Mouse (Mus musculus) myocyte (in vitro differentiated cells): Measurements from ENCODE around the gene Numa1.

Experiments
- CEBPB ChIP-seq: IDR thresholded peaks from 2 replicates; pipeline ENCODE4 v1.6.1; 2011; ENCODE audit warnings: mild to moderate bottlenecking, moderate library complexity; ENCODE audit not compliant: poor library complexity, insufficient read depth, severe bottlenecking
- MYOD1 ChIP-seq, 3 experiments: IDR thresholded peaks; one replicate each; pipeline ENCODE4 v1.6.1; 2011; ENCODE audit warnings: control low read depth in 2 of 3, low read depth in 2 of 3, mild to moderate bottlenecking in 2 of 3, moderate library complexity in 1 of 3; ENCODE audit not compliant: insufficient read length in 2 of 3, control insufficient read depth in 1 of 3
- MYOG ChIP-seq, 3 experiments: IDR thresholded peaks; one replicate each; pipeline ENCODE4 v1.6.1; 2011; ENCODE audit warnings: control low read depth in 2 of 3, low read depth in 2 of 3, mild to moderate bottlenecking in 2 of 3; ENCODE audit not compliant: insufficient read length in 2 of 3, control insufficient read depth in 1 of 3, insufficient read depth in 1 of 3
- POLR2A ChIP-seq: IDR thresholded peaks from one replicate; pipeline ENCODE4 v1.6.1; 2011; ENCODE audit warnings: low read depth, mild to moderate bottlenecking, control low read depth, moderate library complexity; ENCODE audit not compliant: insufficient read length
- POLR2AphosphoS2 ChIP-seq: IDR thresholded peaks from one replicate; pipeline ENCODE4 v1.6.1; 2011; ENCODE audit warnings: low read depth, control low read depth; ENCODE audit not compliant: insufficient read length
- REST ChIP-seq: IDR thresholded peaks from one replicate; pipeline ENCODE4 v1.6.1; 2011; ENCODE audit warnings: mild to moderate bottlenecking, control low read depth, moderate library complexity; ENCODE audit not compliant: insufficient read depth, insufficient read length
- SRF ChIP-seq: IDR thresholded peaks from one replicate; pipeline ENCODE4 v1.6.1; 2011; ENCODE audit warnings: low read depth; ENCODE audit not compliant: control insufficient read depth, insufficient read length
- TCF12 ChIP-seq: IDR thresholded peaks from one replicate; pipeline ENCODE4 v1.6.1; 2011; ENCODE audit warnings: mild to moderate bottlenecking, control low read depth; ENCODE audit not compliant: poor library complexity, insufficient read depth, severe bottlenecking
- TCF3 ChIP-seq: IDR thresholded peaks from one replicate; pipeline ENCODE4 v1.6.1; 2011; ENCODE audit warnings: low read depth, control low read depth; ENCODE audit not compliant: insufficient read length
- USF1 ChIP-seq: IDR thresholded peaks from one replicate; pipeline ENCODE4 v1.6.1; 2011; ENCODE audit warnings: low read depth, mild to moderate bottlenecking, control low read depth, moderate library complexity

DNA sequence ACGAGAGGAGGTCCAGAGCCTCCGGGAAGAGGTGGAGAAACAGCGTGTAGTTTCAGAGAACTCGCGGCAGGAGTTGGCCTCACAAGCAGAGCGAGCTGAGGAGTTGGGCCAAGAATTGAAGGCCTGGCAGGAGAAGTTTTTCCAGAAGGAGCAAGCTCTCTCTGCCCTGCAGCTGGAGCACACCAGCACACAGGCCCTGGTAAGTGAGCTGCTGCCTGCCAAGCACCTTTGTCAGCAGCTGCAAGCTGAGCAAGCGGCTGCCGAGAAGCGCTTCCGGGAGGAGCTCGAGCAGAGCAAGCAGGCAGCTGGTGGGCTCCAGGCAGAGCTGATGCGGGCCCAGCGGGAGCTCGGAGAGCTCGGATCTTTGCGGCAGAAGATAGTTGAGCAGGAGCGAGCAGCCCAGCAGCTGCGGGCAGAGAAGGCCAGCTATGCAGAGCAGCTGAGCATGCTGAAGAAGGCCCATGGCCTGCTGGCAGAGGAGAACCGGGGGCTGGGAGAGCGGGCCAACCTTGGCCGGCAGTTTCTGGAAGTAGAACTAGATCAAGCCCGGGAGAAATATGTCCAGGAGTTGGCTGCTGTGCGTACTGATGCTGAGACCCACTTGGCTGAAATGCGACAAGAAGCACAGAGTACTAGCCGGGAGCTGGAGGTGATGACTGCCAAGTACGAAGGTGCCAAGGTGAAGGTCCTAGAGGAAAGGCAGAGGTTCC is 67.2 kb downstream of the Numa1 start:
- TF ChIP-seq TCF12, result no peak
- no peak for TF ChIP-seq POLR2A
- no peak for TF ChIP-seq USF1
- no peak for TF ChIP-seq POLR2AphosphoS2
- no peak for TF ChIP-seq REST
- TF ChIP-seq MYOD1 (IDR thresholded peaks at IDR 0.05; ENCODE audit: control insufficient read depth in 1 of 3, insufficient read length in 2 of 3, low read depth in 2 of 3), result peak in 1 of 3 experiments; percentile 1
- no peak for TF ChIP-seq SRF
- no peak for TF ChIP-seq CEBPB
- peak in 2 of 3 experiments; percentile 30 to 54 for TF ChIP-seq MYOG (IDR thresholded peaks at IDR 0.05; ENCODE audit: control insufficient read depth in 1 of 3, insufficient read depth in 1 of 3, insufficient read length in 2 of 3, low read depth in 2 of 3)
- no peak for TF ChIP-seq TCF3
